ENCODE assay signal across 7 mouse cellular contexts in the genomic region with DNA sequence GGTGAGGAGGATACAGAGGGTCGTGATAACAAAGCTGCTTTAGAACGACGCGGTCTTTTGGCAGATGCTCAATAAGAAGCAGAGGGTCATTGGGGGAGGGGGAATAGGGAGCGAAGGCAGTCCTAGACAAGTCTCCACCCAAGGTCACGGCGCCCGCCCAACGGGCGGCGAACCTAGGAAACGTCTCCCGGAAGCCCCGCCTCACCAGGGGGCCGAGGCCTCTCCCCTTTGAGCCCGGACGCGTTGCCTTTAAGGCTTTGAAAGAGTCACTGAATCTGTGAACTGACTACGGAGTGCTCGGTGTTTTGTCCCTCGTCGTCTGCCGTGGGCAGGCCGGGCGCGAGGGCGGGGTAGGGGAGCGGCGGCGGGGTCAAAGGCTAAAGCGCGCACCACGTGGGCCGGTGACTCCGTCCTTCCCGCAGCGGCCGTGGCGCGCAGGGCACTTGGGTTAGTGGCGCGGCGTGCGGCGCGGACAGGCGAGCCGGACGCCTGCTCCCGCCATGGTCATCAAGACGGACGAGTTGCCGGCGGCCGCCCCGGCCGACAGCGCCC. TPM values are rescaled to one million over a fixed set of nuclear protein-coding genes. Genes with fewer than 3 reads are reported as not detected.
DNase-seq lines count a peak whose midpoint lies in the region; ATAC-seq lines count a peak whose summit lies in the region.

A gene (plus strand): TSS at position 401 of the 552 bp plus-strand sequence.

- peak within 1 kb of the TSS; percentile 93 for H3K9ac ChIP-seq in intestine, embryonic 15.5 days

- peaks cover 35% of the 10 kb centered on the region for H3K4me1 ChIP-seq in intestine, embryonic 15.5 days (replicated peaks)
- peaks cover 54% of the 10 kb centered on the region for H3K4me1 ChIP-seq in midbrain, embryonic 10.5 days

- intact Hi-C loops in gastrocnemius, postnatal 36 days (cut with DNase I) = loop anchor here (5.0 kb wide), 1 partner anchor 183 kb away; a partner anchor contains a TSS
- intact Hi-C loops in left cerebral cortex, postnatal 25 days (cut with DNase I) = loop anchor here (5.0 kb wide), 2 partner anchors 123 to 183 kb away; a partner anchor contains a TSS

- ATAC-seq in intestine, embryonic 15.5 days = peak; percentile 90

- peak within 1 kb of the TSS; percentile 89 for H3K27ac ChIP-seq in intestine, embryonic 15.5 days
- peak within 1 kb of the TSS; percentile 89 for H3K27ac ChIP-seq in midbrain, embryonic 10.5 days (replicated peaks)

- H3K36me3 ChIP-seq in intestine, embryonic 15.5 days = no peaks in the 10 kb centered on the region
- H3K36me3 ChIP-seq in midbrain, embryonic 10.5 days = no peaks in the 10 kb centered on the region

- peak; percentile 99 for DNase-seq in adrenal gland, adult 2 months
- peak; percentile 88 for DNase-seq in embryo, embryonic 11.5 days (ENCODE audit: low read depth, low spot score)
- peak; percentile 97 to 98 for DNase-seq in gastrocnemius, postnatal 36 days
- peak; percentile 96 to 98 for DNase-seq in left cerebral cortex, postnatal 25 days (ENCODE audit: low spot score in 2 of 2)
- DNase-seq in midbrain, embryonic 10.5 days (ENCODE audit: low spot score) = peak; percentile 96
- peak; percentile 95 for DNase-seq in right cerebral cortex, postnatal 4 days

- H3K4me3 ChIP-seq in intestine, embryonic 15.5 days (replicated peaks) = peak within 1 kb of the TSS; percentile 96
- peak within 1 kb of the TSS; percentile 86 for H3K4me3 ChIP-seq in midbrain, embryonic 10.5 days

- under 1% methylated on average over 58 of the region's 58 CpGs for WGBS in intestine, embryonic 15.5 days
- under 1% methylated on average over 58 of the region's 58 CpGs for WGBS in midbrain, embryonic 10.5 days

- H3K27me3 ChIP-seq in intestine, embryonic 15.5 days (replicated peaks) = no peaks in the 10 kb centered on the region
- H3K27me3 ChIP-seq in midbrain, embryonic 10.5 days (ENCODE audit: low read depth, poor library complexity, severe bottlenecking) = peaks cover 5% of the 10 kb centered on the region; the same call in 1 of the 2 replicates

- H3K4me2 ChIP-seq in intestine, embryonic 15.5 days (replicated peaks) = peak within 1 kb of the TSS; percentile 86

- H3K9me3 ChIP-seq in intestine, embryonic 15.5 days = no peaks in the 10 kb centered on the region
- no peaks in the 10 kb centered on the region for H3K9me3 ChIP-seq in midbrain, embryonic 10.5 days (replicated peaks)

RNA-seq across cellular contexts. Expression of the gene that starts here (rescaled TPM):
- 100 to 1,000 TPM; 190 to 247 TPM for total RNA-seq in adrenal gland, adult 2 months (2021)
- 134 and 163 TPM in 2 replicates for polyA plus RNA-seq in adrenal gland, adult 2 months (2012; rRNA removed)
- total RNA-seq in gastrocnemius, postnatal 36 days (2021) = 10 to 100 TPM; 88.1 to 96.6 TPM
- polyA plus RNA-seq in intestine, embryonic 15.5 days (2015; fragmentation: Nextera tagmentation; extraction: Ambion mirVana) = 56.4 and 61.4 TPM in 2 replicates
- total RNA-seq in left cerebral cortex, postnatal 25 days (2021) = 10 to 100 TPM; 60.3 to 64.1 TPM
- polyA plus RNA-seq in midbrain, embryonic 10.5 days (2016; fragmentation: Nextera tagmentation; extraction: Ambion mirVana) = 25.5 and 26.2 TPM in 2 replicates

Comparison
In these comparisons a context has a peak if more than half of its experiments do, and no peak if none do; other contexts are left out.
1. Peak in every context shown above with its lines: DNase-seq, ATAC-seq, H3K4me3 ChIP-seq and H3K27ac ChIP-seq.